Mouse (Mus musculus): ENCODE results near the gene Trim63.
"Not testable (repeated sequence)": the region's sequence is repeated elsewhere in the genome, so short reads cannot be mapped to it uniquely, and the experiment has no call there.

The Trim63 gene

GRCm38 (mm10) chr4:134314876-134315275 is at the start of gene Trim63:
Trim63 (plus strand) TSS chr4:134315120.
- no peak for DNase-seq (ENCODE audit: low spot score in 2 of 2)

- DNase-seq (ENCODE audit: low spot score in 2 of 2): no peak
Measured at GRCm38 (mm10) chr4:134265860-134266585, 48.9 kb upstream of the Trim63 start.

- DNase-seq (ENCODE audit: low spot score in 2 of 2): no peak
Measured at GRCm38 (mm10) chr4:134268102-134268655, 46.7 kb upstream of the Trim63 start.

GRCm38 (mm10) chr4:134269622-134270021 is 45.3 kb upstream of the Trim63 start:
- not testable (repeated sequence) for DNase-seq (ENCODE audit: low spot score in 2 of 2)

GRCm38 (mm10) chr4:134271979-134272378 is 42.9 kb upstream of the Trim63 start:
- DNase-seq (ENCODE audit: low spot score in 2 of 2): no peak

GRCm38 (mm10) chr4:134272731-134273416 is 42.0 kb upstream of the Trim63 start:
- DNase-seq (ENCODE audit: low spot score in 2 of 2): no peak

- no peak for DNase-seq (ENCODE audit: low spot score in 2 of 2)
Measured at GRCm38 (mm10) chr4:134273417-134274345, 41.2 kb upstream of the Trim63 start.

- DNase-seq (ENCODE audit: low spot score in 2 of 2): no peak
Measured at GRCm38 (mm10) chr4:134284942-134285341, 30.0 kb upstream of the Trim63 start.

GRCm38 (mm10) chr4:134286226-134287167 is 28.4 kb upstream of the Trim63 start:
- DNase-seq (ENCODE audit: low spot score in 2 of 2): no peak

- DNase-seq (ENCODE audit: low spot score in 2 of 2): peak; percentile 92 to 94
Measured at GRCm38 (mm10) chr4:134287168-134287564, 27.8 kb upstream of the Trim63 start.

- DNase-seq (ENCODE audit: low spot score in 2 of 2): peak; percentile 66 to 72
Measured at GRCm38 (mm10) chr4:134287575-134288025, 27.3 kb upstream of the Trim63 start, which contains the start of gene Pdik1l. Pdik1l (minus strand) TSS chr4:134287895.

- no peak for DNase-seq (ENCODE audit: low spot score in 2 of 2)
Measured at GRCm38 (mm10) chr4:134288397-134289256, 26.3 kb upstream of the Trim63 start.

- DNase-seq (ENCODE audit: low spot score in 2 of 2): peak; percentile 68 to 72
Measured at GRCm38 (mm10) chr4:134292067-134292466, 22.9 kb upstream of the Trim63 start.

- DNase-seq (ENCODE audit: low spot score in 2 of 2): no peak
Measured at GRCm38 (mm10) chr4:134293061-134293691, 21.7 kb upstream of the Trim63 start.

GRCm38 (mm10) chr4:134293692-134294163 is 21.2 kb upstream of the Trim63 start:
- no peak for DNase-seq (ENCODE audit: low spot score in 2 of 2)

GRCm38 (mm10) chr4:134296096-134296495 is 18.8 kb upstream of the Trim63 start:
- DNase-seq (ENCODE audit: low spot score in 2 of 2): not testable (repeated sequence)

GRCm38 (mm10) chr4:134296523-134296922 is 18.4 kb upstream of the Trim63 start:
- DNase-seq (ENCODE audit: low spot score in 2 of 2): no peak

GRCm38 (mm10) chr4:134297369-134297768 is 17.6 kb upstream of the Trim63 start:
- no peak for DNase-seq (ENCODE audit: low spot score in 2 of 2)
